Mouse (Mus musculus) limb, embryonic 11.5 days (tissue): Measurements from ENCODE around the gene Atxn7l1. TPM values are rescaled to one million over a fixed set of nuclear protein-coding genes. Genes with fewer than 3 reads are reported as not detected.

ENCODE experiments used
- ATAC-seq: fragments of 200-750 bp; cut with Nextera tagmentation; 2 replicates; pipeline ENCODE4 v1.8.0; 2017; ENCODE audit warnings: low read depth; ENCODE audit not compliant: insufficient number of reproducible peaks, low FRiP score, low TSS enrichment
- DNase-seq: peaks from one replicate; pipeline ENCODE4 v3.0.0-alpha.2; 2015; ENCODE audit warnings: low spot score
- H3K27ac ChIP-seq: fragments of 300-500 bp; sonication (generic); replicated peaks from 2 replicates; pipeline ENCODE4 v1.5.1; 2014; ENCODE audit warnings: low read depth, mild to moderate bottlenecking, low read length
- H3K27me3 ChIP-seq: fragments of 300-500 bp; sonication (generic); 2 replicates; pipeline ENCODE4 v1.6.1; 2014; ENCODE audit warnings: mild to moderate bottlenecking, low read length, mixed read lengths; ENCODE audit not compliant: control insufficient read depth, insufficient read depth
- H3K36me3 ChIP-seq: fragments of 300-500 bp; sonication (generic); 2 replicates; pipeline ENCODE4 v1.6.1; 2014; ENCODE audit warnings: mild to moderate bottlenecking, low read length, moderate library complexity, mixed read lengths; ENCODE audit not compliant: control insufficient read depth, insufficient read depth
- H3K4me1 ChIP-seq: fragments of 300-500 bp; sonication (generic); 2 replicates; pipeline ENCODE4 v1.6.1; 2014; ENCODE audit warnings: low read length, mixed read lengths; ENCODE audit not compliant: control insufficient read depth, insufficient read depth
- H3K4me2 ChIP-seq: fragments of 300-500 bp; sonication (generic); 2 replicates; pipeline ENCODE4 v1.6.1; 2014; ENCODE audit warnings: low read depth, mild to moderate bottlenecking, moderate library complexity; ENCODE audit not compliant: severe bottlenecking
- H3K4me3 ChIP-seq: fragments of 300-500 bp; sonication (generic); 2 replicates; pipeline ENCODE4 v1.5.1; 2014; ENCODE audit warnings: low read depth, low read length
- H3K9ac ChIP-seq: fragments of 300-500 bp; sonication (generic); 2 replicates; pipeline ENCODE4 v1.6.1; 2014; ENCODE audit warnings: mild to moderate bottlenecking, low read length
- H3K9me3 ChIP-seq: fragments of 300-500 bp; sonication (generic); 2 replicates; pipeline ENCODE4 v1.6.1; 2016; ENCODE audit warnings: low read length; ENCODE audit not compliant: control insufficient read depth
- WGBS: fragments of 180-500 bp; shearing (Covaris S2); extraction: QIAGEN DNeasy Blood & Tissue Kit; methylation state at CpG from one replicate; pipeline ENCODE4 v1.1.7; 2014; 5-methylcytosine and 5-hydroxymethylcytosine counted together
- polyA plus RNA-seq: library from polyadenylated mRNA; unstranded; fragments of >200 nt; fragmentation: Nextera tagmentation; extraction: Ambion mirVana; gene quantifications from 2 replicates; pipeline ENCODE4 v1.2.1, GENCODE M21; 2014

Gene Atxn7l1
- polyA plus RNA-seq, 1 experiment from 2014 or later, result 18.8 TPM

DNA sequence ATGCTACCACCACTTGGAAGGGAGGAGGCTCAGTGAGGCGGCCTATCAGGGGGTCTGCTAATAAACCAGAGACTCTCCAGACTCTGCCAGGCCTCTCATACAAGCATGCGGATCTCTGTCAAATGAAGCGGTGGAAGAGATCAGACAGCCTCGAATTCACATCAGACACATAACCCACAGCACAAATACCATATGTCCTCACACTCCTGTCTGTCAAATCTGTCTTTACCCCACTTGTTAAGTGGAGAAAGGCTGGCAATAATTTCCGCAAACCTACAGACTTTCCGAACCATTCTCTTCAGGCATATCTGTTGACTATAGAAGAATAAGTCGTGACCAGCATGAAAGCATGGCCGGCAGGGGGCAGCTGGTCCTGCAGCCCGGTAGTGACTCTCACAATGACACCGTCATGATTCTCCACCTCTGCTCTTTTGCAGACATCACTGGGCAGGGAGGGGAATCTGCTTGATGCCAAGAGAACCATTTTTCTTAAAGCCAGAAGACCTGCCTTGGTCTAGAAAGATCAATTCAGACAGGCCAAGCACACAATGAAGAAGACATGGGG, 189.2 kb downstream of the Atxn7l1 start:
- Histone ChIP-seq H3K9ac (no peak overlapping the region), H3K36me3 (no peaks in the 10 kb centered on the region), H3K4me2 (no peak overlapping the region), H3K4me1 (no peaks in the 10 kb centered on the region), H3K9me3 (no peaks in the 10 kb centered on the region), H3K27ac (no peak overlapping the region), H3K27me3 (no peaks in the 10 kb centered on the region), H3K4me3 (no peak overlapping the region)
- DNase-seq (no peak), ATAC-seq (no peak)
- 72% methylated on average over 10 of the region's 10 CpGs for WGBS

GRCm38 (mm10) chr12:33337289-33337688, 189.8 kb downstream of the Atxn7l1 start:
- ATAC-seq, result no peak
- DNase-seq, result no peak
- 80% methylated on average over 4 of the region's 4 CpGs for WGBS
- Histone ChIP-seq H3K36me3 (no peaks in the 10 kb centered on the region), H3K4me3 (no peak overlapping the region), H3K9me3 (no peaks in the 10 kb centered on the region), H3K9ac (no peak overlapping the region), H3K27ac (no peak overlapping the region), H3K4me1 (no peaks in the 10 kb centered on the region), H3K27me3 (no peaks in the 10 kb centered on the region), H3K4me2 (no peak overlapping the region)

- H3K9me3 ChIP-seq, result no peaks in the 10 kb centered on the region
- WGBS, result 24% methylated on average over 5 of the region's 5 CpGs
- H3K27ac ChIP-seq, result no peak overlapping the region
- no peaks in the 10 kb centered on the region for H3K27me3 ChIP-seq
- H3K4me1 ChIP-seq, result no peaks in the 10 kb centered on the region
- no peak overlapping the region for H3K4me2 ChIP-seq
- ATAC-seq (no peak), DNase-seq (peak; percentile 74)
- H3K36me3 ChIP-seq, result no peaks in the 10 kb centered on the region
- no peak overlapping the region for H3K4me3 ChIP-seq
- H3K9ac ChIP-seq, result no peak overlapping the region
Observed at GRCm38 (mm10) chr12:33338170-33338569, 190.7 kb downstream of the Atxn7l1 start.

- ATAC-seq, result no peak
- Histone ChIP-seq H3K27ac (no peak overlapping the region), H3K4me2 (no peak overlapping the region), H3K9me3 (no peaks in the 10 kb centered on the region), H3K36me3 (no peaks in the 10 kb centered on the region), H3K4me3 (no peak overlapping the region), H3K27me3 (no peaks in the 10 kb centered on the region), H3K9ac (no peak overlapping the region), H3K4me1 (peaks cover 5% of the 10 kb centered on the region)
- 90% methylated on average over 4 of the region's 4 CpGs for WGBS
- no peak for DNase-seq
Observed at GRCm38 (mm10) chr12:33339822-33340221, 192.3 kb downstream of the Atxn7l1 start.

- Histone ChIP-seq H3K27me3 (no peaks in the 10 kb centered on the region), H3K4me1 (peaks cover 12% of the 10 kb centered on the region), H3K9ac (no peak overlapping the region), H3K4me2 (no peak overlapping the region), H3K27ac (no peak overlapping the region), H3K9me3 (no peaks in the 10 kb centered on the region), H3K36me3 (no peaks in the 10 kb centered on the region), H3K4me3 (no peak overlapping the region)
- DNase-seq (no peak), ATAC-seq (no peak)
- 87% methylated on average over 6 of the region's 6 CpGs for WGBS
Observed at GRCm38 (mm10) chr12:33340698-33341097, 193.2 kb downstream of the Atxn7l1 start.

- peaks cover 16% of the 10 kb centered on the region for H3K4me1 ChIP-seq
- H3K36me3 ChIP-seq, result no peaks in the 10 kb centered on the region
- no peaks in the 10 kb centered on the region for H3K9me3 ChIP-seq
- H3K4me3 ChIP-seq, result no peak overlapping the region
- DNase-seq (no peak), ATAC-seq (no peak)
- H3K4me2 ChIP-seq, result no peak overlapping the region
- no peaks in the 10 kb centered on the region for H3K27me3 ChIP-seq
- no peak overlapping the region for H3K27ac ChIP-seq
- no peak overlapping the region for H3K9ac ChIP-seq
- WGBS, result 86% methylated on average over 17 of the region's 17 CpGs
Observed at GRCm38 (mm10) chr12:33341351-33341892, 193.9 kb downstream of the Atxn7l1 start.

DNA sequence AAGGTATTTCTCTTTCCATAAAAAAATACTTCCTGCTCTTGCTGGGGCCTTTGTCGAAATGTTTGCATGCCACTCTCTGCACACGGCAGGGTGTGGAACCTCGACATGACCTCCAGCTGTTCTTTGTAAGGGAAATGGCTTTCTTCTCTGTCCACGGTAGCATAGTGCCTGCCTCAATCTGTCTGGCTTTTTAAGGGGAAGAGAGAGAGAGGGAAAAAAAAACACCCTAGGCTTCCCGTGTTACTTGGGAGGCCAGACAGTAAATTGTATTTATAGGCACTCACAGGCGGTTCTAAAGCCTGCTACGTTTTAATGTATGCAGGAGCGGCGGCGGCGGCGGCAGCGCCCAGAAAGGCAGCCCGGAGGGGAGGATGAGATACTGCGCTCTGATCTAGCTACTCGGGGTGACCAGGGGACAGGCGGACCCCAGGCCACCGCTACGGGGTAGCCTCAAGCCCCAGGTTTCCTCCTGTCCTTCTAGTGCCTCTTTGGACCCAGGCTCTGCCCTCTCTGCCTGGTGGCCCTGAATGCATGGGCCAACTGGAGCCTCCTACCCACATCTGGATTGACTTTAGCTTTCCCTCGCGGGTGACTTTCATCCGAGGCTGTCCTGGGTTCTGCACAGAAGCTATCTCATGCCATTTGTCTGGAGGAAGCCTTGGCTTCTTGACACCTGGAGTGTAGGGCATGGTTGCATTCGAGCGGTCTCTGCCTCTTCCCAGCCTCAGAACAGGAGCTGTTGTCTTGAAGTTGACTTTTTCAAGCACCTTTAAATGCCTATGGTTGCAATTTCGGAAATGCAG, 197.7 kb downstream of the Atxn7l1 start:
- Histone ChIP-seq H3K27me3 (no peaks in the 10 kb centered on the region), H3K4me1 (peaks cover 16% of the 10 kb centered on the region), H3K4me2 (peak overlapping the region; percentile 53), H3K27ac (peak overlapping the region; percentile 86), H3K36me3 (no peaks in the 10 kb centered on the region; the same call in 1 of the 2 replicates), H3K4me3 (peak overlapping the region; percentile 16; the same call in 1 of the 2 replicates), H3K9me3 (no peaks in the 10 kb centered on the region), H3K9ac (no peak overlapping the region)
- ATAC-seq (peak; percentile 58), DNase-seq (no peak)
- WGBS, result 2% methylated on average over 25 of the region's 25 CpGs

GRCm38 (mm10) chr12:33345773-33346435, 198.4 kb downstream of the Atxn7l1 start:
- peak; percentile 72 for DNase-seq
- WGBS, result 13% methylated on average over 23 of the region's 23 CpGs
- Histone ChIP-seq H3K4me3 (0 out of 2 replicates have a peak overlapping the region, but pooled peaks have one; percentile 1), H3K9ac (no peak overlapping the region), H3K9me3 (no peaks in the 10 kb centered on the region), H3K4me1 (peaks cover 16% of the 10 kb centered on the region), H3K27me3 (no peaks in the 10 kb centered on the region), H3K4me2 (peak overlapping the region; percentile 53), H3K36me3 (no peaks in the 10 kb centered on the region; the same call in 1 of the 2 replicates), H3K27ac (peak overlapping the region; percentile 86)
- peak; percentile 61; the same call in 1 of the 2 replicates for ATAC-seq
